Mouse (Mus musculus): Measurements from ENCODE around the gene Snta1. TPM values are rescaled to one million over a fixed set of nuclear protein-coding genes. Genes with fewer than 3 reads are reported as not detected.

Snta1 gene
- polyA plus RNA-seq, 1 experiment: 5.7 TPM

- Histone ChIP-seq H3K36me3 (ENCODE audit: control insufficient read depth, insufficient read depth, low read length) (no peaks in the 10 kb centered on the region), H3K27me3 (ENCODE audit: control insufficient read depth, insufficient read depth, low read length) (no peaks in the 10 kb centered on the region), H3K27ac (ENCODE audit: control insufficient read depth, insufficient read depth, low read depth, low read length) (no peak overlapping the region), H3K4me3 (ENCODE audit: control insufficient read depth, low read depth, low read length) (no peak overlapping the region), H3K4me1 (ENCODE audit: control insufficient read depth, insufficient read depth, low read length) (peaks cover 8% of the 10 kb centered on the region)
- TF ChIP-seq POLR2A (IDR thresholded peaks at IDR 0.05; ENCODE audit: control insufficient read depth, low read depth, low read length) (no peak), CTCF (IDR thresholded peaks at IDR 0.05; ENCODE audit: control insufficient read depth, insufficient read depth, insufficient replicate concordance, low read depth, low read length) (no peak)
Measured at GRCm38 (mm10) chr2:154432696-154433095, 24.8 kb upstream of the Snta1 start.

GRCm38 (mm10) chr2:154430566-154430965 lies 22.7 kb upstream of the Snta1 start:
- Histone ChIP-seq H3K36me3 (ENCODE audit: control insufficient read depth, insufficient read depth, low read length) (no peaks in the 10 kb centered on the region), H3K27me3 (ENCODE audit: control insufficient read depth, insufficient read depth, low read length) (no peaks in the 10 kb centered on the region), H3K4me1 (ENCODE audit: control insufficient read depth, insufficient read depth, low read length) (peaks cover 13% of the 10 kb centered on the region), H3K4me3 (ENCODE audit: control insufficient read depth, low read depth, low read length) (no peak overlapping the region), H3K27ac (ENCODE audit: control insufficient read depth, insufficient read depth, low read depth, low read length) (no peak overlapping the region)
- TF ChIP-seq POLR2A (IDR thresholded peaks at IDR 0.05; ENCODE audit: control insufficient read depth, low read depth, low read length): no peak
- no peak for TF ChIP-seq CTCF (IDR thresholded peaks at IDR 0.05; ENCODE audit: control insufficient read depth, insufficient read depth, insufficient replicate concordance, low read depth, low read length)

GRCm38 (mm10) chr2:154427853-154428360 lies 20.0 kb upstream of the Snta1 start:
- no peaks in the 10 kb centered on the region for H3K27me3 ChIP-seq (ENCODE audit: control insufficient read depth, insufficient read depth, low read length)
- peak overlapping the region; percentile 52 for H3K4me3 ChIP-seq (ENCODE audit: control insufficient read depth, low read depth, low read length)
- peaks cover 13% of the 10 kb centered on the region for H3K4me1 ChIP-seq (ENCODE audit: control insufficient read depth, insufficient read depth, low read length)
- TF ChIP-seq CTCF (IDR thresholded peaks at IDR 0.05; ENCODE audit: control insufficient read depth, insufficient read depth, insufficient replicate concordance, low read depth, low read length) (no peak), POLR2A (IDR thresholded peaks at IDR 0.05; ENCODE audit: control insufficient read depth, low read depth, low read length) (no peak)
- H3K27ac ChIP-seq (ENCODE audit: control insufficient read depth, insufficient read depth, low read depth, low read length): peak overlapping the region; percentile 28; the same call in 1 of the 2 replicates
- H3K36me3 ChIP-seq (ENCODE audit: control insufficient read depth, insufficient read depth, low read length): no peaks in the 10 kb centered on the region

GRCm38 (mm10) chr2:154426905-154427852 lies 19.3 kb upstream of the Snta1 start:
- no peaks in the 10 kb centered on the region for H3K27me3 ChIP-seq (ENCODE audit: control insufficient read depth, insufficient read depth, low read length)
- no peak for TF ChIP-seq CTCF (IDR thresholded peaks at IDR 0.05; ENCODE audit: control insufficient read depth, insufficient read depth, insufficient replicate concordance, low read depth, low read length)
- no peak for TF ChIP-seq POLR2A (IDR thresholded peaks at IDR 0.05; ENCODE audit: control insufficient read depth, low read depth, low read length)
- peak overlapping the region; percentile 91 for H3K27ac ChIP-seq (ENCODE audit: control insufficient read depth, insufficient read depth, low read depth, low read length)
- no peaks in the 10 kb centered on the region for H3K36me3 ChIP-seq (ENCODE audit: control insufficient read depth, insufficient read depth, low read length)
- H3K4me1 ChIP-seq (ENCODE audit: control insufficient read depth, insufficient read depth, low read length): peaks cover 13% of the 10 kb centered on the region
- peak overlapping the region; percentile 92 for H3K4me3 ChIP-seq (ENCODE audit: control insufficient read depth, low read depth, low read length)

GRCm38 (mm10) chr2:154426188-154426904 lies 18.4 kb upstream of the Snta1 start:
- Histone ChIP-seq H3K4me1 (ENCODE audit: control insufficient read depth, insufficient read depth, low read length) (peaks cover 13% of the 10 kb centered on the region), H3K4me3 (ENCODE audit: control insufficient read depth, low read depth, low read length) (peak overlapping the region; percentile 92), H3K27ac (ENCODE audit: control insufficient read depth, insufficient read depth, low read depth, low read length) (peak overlapping the region; percentile 97), H3K36me3 (ENCODE audit: control insufficient read depth, insufficient read depth, low read length) (no peaks in the 10 kb centered on the region), H3K27me3 (ENCODE audit: control insufficient read depth, insufficient read depth, low read length) (no peaks in the 10 kb centered on the region)
- TF ChIP-seq CTCF (IDR thresholded peaks at IDR 0.05; ENCODE audit: control insufficient read depth, insufficient read depth, insufficient replicate concordance, low read depth, low read length) (no peak), POLR2A (IDR thresholded peaks at IDR 0.05; ENCODE audit: control insufficient read depth, low read depth, low read length) (peak; percentile 68)

GRCm38 (mm10) chr2:154425522-154425921 lies 17.6 kb upstream of the Snta1 start:
- TF ChIP-seq CTCF (IDR thresholded peaks at IDR 0.05; ENCODE audit: control insufficient read depth, insufficient read depth, insufficient replicate concordance, low read depth, low read length) (no peak), POLR2A (IDR thresholded peaks at IDR 0.05; ENCODE audit: control insufficient read depth, low read depth, low read length) (no peak)
- Histone ChIP-seq H3K4me1 (ENCODE audit: control insufficient read depth, insufficient read depth, low read length) (peaks cover 13% of the 10 kb centered on the region), H3K4me3 (ENCODE audit: control insufficient read depth, low read depth, low read length) (no peak overlapping the region), H3K27me3 (ENCODE audit: control insufficient read depth, insufficient read depth, low read length) (no peaks in the 10 kb centered on the region), H3K27ac (ENCODE audit: control insufficient read depth, insufficient read depth, low read depth, low read length) (peak overlapping the region; percentile 97), H3K36me3 (ENCODE audit: control insufficient read depth, insufficient read depth, low read length) (no peaks in the 10 kb centered on the region)

- TF ChIP-seq POLR2A (IDR thresholded peaks at IDR 0.05; ENCODE audit: control insufficient read depth, low read depth, low read length): no peak
- TF ChIP-seq CTCF (IDR thresholded peaks at IDR 0.05; ENCODE audit: control insufficient read depth, insufficient read depth, insufficient replicate concordance, low read depth, low read length): no peak
- Histone ChIP-seq H3K27me3 (ENCODE audit: control insufficient read depth, insufficient read depth, low read length) (no peaks in the 10 kb centered on the region), H3K27ac (ENCODE audit: control insufficient read depth, insufficient read depth, low read depth, low read length) (no peak overlapping the region), H3K4me3 (ENCODE audit: control insufficient read depth, low read depth, low read length) (no peak overlapping the region), H3K4me1 (ENCODE audit: control insufficient read depth, insufficient read depth, low read length) (peaks cover 13% of the 10 kb centered on the region), H3K36me3 (ENCODE audit: control insufficient read depth, insufficient read depth, low read length) (no peaks in the 10 kb centered on the region)
Measured at GRCm38 (mm10) chr2:154423548-154423947, 15.6 kb upstream of the Snta1 start.

Measured in testis, adult 2 months (tissue).